In genomic region chr5:15598831-15599230, GRCm38 (mm10) we compare ENCODE assay signal across 17 mouse cellular contexts. TPM values are rescaled to one million over a fixed set of nuclear protein-coding genes. Genes with fewer than 3 reads are reported as not detected.
"Had no signal": no experiment of that assay in that cellular context is flagged by ENCODE, and none has a peak within 500 bp of the region (broad histone marks: within the 10 kb centered on the region; RNA-seq: fewer than 3 reads in every experiment).

No protein-coding gene starts in this region.

RNA-seq across cellular contexts. Expression of gene Speer4d, which starts 20.0 kb away (rescaled TPM):
- polyA plus RNA-seq: gonadal fat pad, adult 2 months; heart, adult 2 months; heart, embryonic 11.5 days; heart, embryonic 14.5 days; heart, postnatal 0 days; hindbrain, embryonic 12.5 days; hindbrain, embryonic 14.5 days; hindbrain, embryonic 16.5 days; inflammation-experienced regulatory T-cells, adult 6 months; intestine, embryonic 16.5 days; kidney, adult 2 months; kidney, embryonic 15.5 days; limb, embryonic 10.5 days; limb, embryonic 12.5 days; limb, embryonic 14.5 days; liver, embryonic 11.5 days; liver, embryonic 13.5 days had no signal

RNA-seq across cellular contexts. Expression of gene Gm21083, which starts 21.7 kb away (rescaled TPM):
- polyA plus RNA-seq: gonadal fat pad, adult 2 months; heart, adult 2 months; heart, postnatal 0 days; hindbrain, embryonic 12.5 days; hindbrain, embryonic 14.5 days; hindbrain, embryonic 16.5 days; inflammation-experienced regulatory T-cells, adult 6 months; kidney, adult 2 months; kidney, embryonic 15.5 days; limb, embryonic 10.5 days; limb, embryonic 12.5 days; liver, embryonic 11.5 days; liver, embryonic 13.5 days had no signal

RNA-seq across cellular contexts. Expression of gene 4930572O03Rik, which starts 58.0 kb away (rescaled TPM):
- polyA plus RNA-seq: gonadal fat pad, adult 2 months; heart, adult 2 months; heart, embryonic 11.5 days; heart, embryonic 14.5 days; heart, postnatal 0 days; hindbrain, embryonic 12.5 days; hindbrain, embryonic 14.5 days; hindbrain, embryonic 16.5 days; inflammation-experienced regulatory T-cells, adult 6 months; intestine, embryonic 16.5 days; kidney, adult 2 months; kidney, embryonic 15.5 days; limb, embryonic 10.5 days; limb, embryonic 12.5 days; limb, embryonic 14.5 days; liver, embryonic 11.5 days; liver, embryonic 13.5 days had no signal
